Mouse (Mus musculus) right cerebral cortex, adult 18-20 months (tissue): ENCODE measurements around the gene Coa7.

Source experiments
- DNase-seq: peaks from one replicate; pipeline ENCODE4 v3.0.0; 2022; ENCODE audit warnings: mixed read lengths

Gene Coa7

GRCm38 (mm10) chr4:108386087-108386486 lies 58.1 kb downstream of the Coa7 start:
- DNase-seq = no peak

GRCm38 (mm10) chr4:108387106-108387505 lies 59.2 kb downstream of the Coa7 start:
- DNase-seq = no peak

- DNase-seq = peak; percentile 27
Measured at GRCm38 (mm10) chr4:108387681-108388253, 59.8 kb downstream of the Coa7 start.

- no peak for DNase-seq
Measured at GRCm38 (mm10) chr4:108388741-108389140, 60.8 kb downstream of the Coa7 start.

- DNase-seq = no peak
Measured at GRCm38 (mm10) chr4:108391124-108391523, 63.2 kb downstream of the Coa7 start.
